Mouse (Mus musculus): Measurements from ENCODE around the gene Aldh3a1. TPM values are rescaled to one million over a fixed set of nuclear protein-coding genes. Genes with fewer than 3 reads are reported as not detected.
"Not testable (repeated sequence)": the region's sequence is repeated elsewhere in the genome, so short reads cannot be mapped to it uniquely, and the experiment has no call there.

Gene Aldh3a1
- total RNA-seq (2018; cell fraction: chromatin; rRNA removed): not detected
- total RNA-seq (2018; cell fraction: cytosol; rRNA removed): not detected
- total RNA-seq (2018; cell fraction: nucleus; rRNA removed): not detected
- polyA plus RNA-seq (2018): not detected in 3 replicates

DNA sequence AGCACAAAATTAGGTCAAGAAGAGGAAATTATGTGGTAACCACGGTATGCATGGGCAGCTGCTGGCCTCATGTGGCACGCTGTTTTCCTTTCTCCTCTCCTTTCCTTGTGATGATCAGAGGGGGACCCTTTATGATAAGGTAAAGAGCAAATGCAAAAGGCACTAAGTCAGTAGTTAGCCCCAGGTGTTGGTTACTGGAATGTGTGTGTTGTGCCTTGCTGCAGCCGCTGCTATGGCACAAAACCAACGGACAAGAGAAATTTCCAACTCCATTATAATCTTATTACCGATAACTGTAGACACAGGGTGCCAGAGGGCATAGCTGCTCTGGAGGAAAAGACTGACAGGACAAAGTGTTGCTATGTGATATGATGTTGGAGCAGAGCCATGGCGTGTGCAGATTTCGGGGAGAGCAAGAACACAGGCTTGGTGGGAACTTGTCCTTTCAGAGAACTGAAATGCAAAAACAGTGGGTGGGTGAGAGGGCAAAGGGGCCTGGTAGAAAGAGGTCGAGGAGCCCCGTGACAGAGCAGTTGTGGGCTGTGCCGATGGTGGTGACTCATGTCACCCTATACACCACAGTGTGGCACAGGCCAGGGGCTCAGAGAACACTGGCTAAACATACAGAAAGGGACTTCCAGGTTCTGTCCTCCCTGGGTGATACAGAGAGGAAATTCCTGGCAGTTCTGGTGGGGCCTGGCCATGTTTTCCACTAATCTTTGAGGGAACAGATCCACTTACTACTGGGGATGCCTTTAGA lies at the start of gene Aldh3a1:
Gene Aldh3a1, plus strand, starts transcription at position 51 of the 760 bp plus-strand sequence.
- 42% methylated on average over 9 of the region's 10 CpGs for WGBS (ENCODE audit: missing documents)
- Histone ChIP-seq H3K4me3 (ENCODE audit: inconsistent target) (no peak within 1 kb of the TSS), H3K27ac (no peak within 1 kb of the TSS), H3K36me3 (ENCODE audit: inconsistent target) (no peaks in the 10 kb centered on the region), H3K79me2 (ENCODE audit: inconsistent target) (no peaks in the 10 kb centered on the region)

DNA sequence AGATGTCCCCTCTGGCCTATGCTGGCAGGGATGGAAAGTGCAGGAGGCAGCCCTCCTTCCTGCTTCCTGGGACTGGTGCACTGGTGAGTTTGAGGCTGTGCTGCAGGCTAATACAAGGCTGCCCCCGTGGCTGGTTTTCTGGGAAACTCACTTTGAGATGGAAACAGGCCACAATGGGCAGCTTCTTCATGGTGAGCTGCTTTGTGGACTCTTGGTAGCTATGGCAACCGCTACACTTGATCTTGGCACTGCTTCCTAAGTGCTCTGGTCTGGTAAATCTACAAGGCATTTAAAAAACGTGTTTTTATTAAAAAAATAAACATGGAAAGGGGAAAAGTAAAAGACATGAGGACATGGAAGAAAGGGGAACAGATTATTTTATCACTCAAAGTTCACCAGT lies 49.2 kb upstream of the Aldh3a1 start:
- no peaks in the 10 kb centered on the region for H3K79me2 ChIP-seq (ENCODE audit: inconsistent target)
- no peak overlapping the region for H3K4me3 ChIP-seq (ENCODE audit: inconsistent target)
- no peak overlapping the region for H3K27ac ChIP-seq
- 87% methylated on average over 3 of the region's 3 CpGs for WGBS (ENCODE audit: missing documents)
- H3K36me3 ChIP-seq (ENCODE audit: inconsistent target): peaks cover 73% of the 10 kb centered on the region

DNA sequence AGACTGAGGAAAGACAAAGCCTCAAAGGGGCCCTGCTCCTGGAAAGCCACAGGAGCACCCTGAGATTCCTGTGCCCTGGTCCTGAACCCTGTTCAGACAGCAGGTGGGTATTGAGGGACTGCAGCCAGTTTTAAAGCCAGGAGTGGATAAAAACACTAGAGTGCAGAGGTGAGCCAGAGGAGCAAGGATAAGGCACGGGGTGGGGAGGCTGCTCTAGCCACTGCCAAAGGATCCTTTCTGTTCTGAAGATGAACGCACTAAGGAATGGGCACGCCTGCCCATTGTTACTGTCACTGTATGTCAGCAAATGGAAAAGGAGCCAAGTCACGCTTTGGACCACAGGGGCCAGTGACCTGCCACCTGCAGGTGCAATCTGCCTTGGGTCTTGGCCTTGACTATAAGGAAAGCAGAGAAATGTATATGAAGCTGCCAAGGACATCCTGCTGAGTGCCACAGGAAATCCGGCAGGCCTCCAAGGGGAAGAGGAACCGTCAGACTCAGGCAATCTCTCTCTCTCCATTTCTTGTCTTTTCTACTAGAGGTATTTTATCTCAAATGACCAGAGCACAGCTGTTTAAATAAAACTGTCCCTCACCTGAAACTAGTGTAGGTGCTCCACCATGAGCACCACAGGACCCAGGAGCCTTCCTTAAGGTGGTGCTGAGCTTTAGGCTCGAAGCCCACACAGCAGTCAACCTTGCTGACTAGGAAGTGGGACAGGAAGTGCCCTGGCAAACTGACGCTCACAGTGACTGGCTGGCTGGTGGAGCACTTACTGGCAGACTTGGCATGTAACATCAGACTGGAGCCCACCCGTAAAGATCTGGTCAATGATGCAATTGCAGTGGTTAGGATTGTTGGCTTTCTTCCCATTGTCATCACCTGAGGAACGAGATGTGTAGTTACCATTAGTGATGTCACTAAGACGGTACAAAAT lies 47.3 kb upstream of the Aldh3a1 start:
- H3K27ac ChIP-seq: peak overlapping the region; percentile 71
- H3K4me3 ChIP-seq (ENCODE audit: inconsistent target): no peak overlapping the region
- H3K36me3 ChIP-seq (ENCODE audit: inconsistent target): peaks cover 73% of the 10 kb centered on the region
- H3K79me2 ChIP-seq (ENCODE audit: inconsistent target): no peaks in the 10 kb centered on the region
- 9% methylated on average over 11 of the region's 11 CpGs for WGBS (ENCODE audit: missing documents)

DNA sequence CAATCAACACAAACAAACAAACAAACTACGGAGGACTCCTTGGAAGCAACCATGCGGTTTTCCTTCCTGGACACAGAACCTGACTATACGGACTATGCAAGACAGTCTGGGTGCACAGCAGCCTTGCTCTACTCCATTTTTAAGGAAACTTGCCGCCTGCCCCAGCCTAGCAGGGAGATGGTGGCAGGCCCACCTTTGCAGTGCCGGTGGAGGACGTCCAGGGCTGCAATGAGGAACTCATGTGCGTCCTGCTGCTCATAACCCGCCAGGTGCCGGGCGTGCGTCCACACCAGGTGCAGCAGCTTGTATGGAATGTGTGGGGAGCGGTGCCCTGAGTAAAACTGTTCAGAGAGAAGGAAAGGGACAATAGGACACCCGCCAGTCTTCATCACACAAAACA lies 46.2 kb upstream of the Aldh3a1 start:
- Histone ChIP-seq H3K79me2 (ENCODE audit: inconsistent target) (no peaks in the 10 kb centered on the region), H3K36me3 (ENCODE audit: inconsistent target) (peaks cover 79% of the 10 kb centered on the region), H3K27ac (no peak overlapping the region), H3K4me3 (ENCODE audit: inconsistent target) (no peak overlapping the region)
- WGBS (ENCODE audit: missing documents): 94% methylated on average over 13 of the region's 13 CpGs

DNA sequence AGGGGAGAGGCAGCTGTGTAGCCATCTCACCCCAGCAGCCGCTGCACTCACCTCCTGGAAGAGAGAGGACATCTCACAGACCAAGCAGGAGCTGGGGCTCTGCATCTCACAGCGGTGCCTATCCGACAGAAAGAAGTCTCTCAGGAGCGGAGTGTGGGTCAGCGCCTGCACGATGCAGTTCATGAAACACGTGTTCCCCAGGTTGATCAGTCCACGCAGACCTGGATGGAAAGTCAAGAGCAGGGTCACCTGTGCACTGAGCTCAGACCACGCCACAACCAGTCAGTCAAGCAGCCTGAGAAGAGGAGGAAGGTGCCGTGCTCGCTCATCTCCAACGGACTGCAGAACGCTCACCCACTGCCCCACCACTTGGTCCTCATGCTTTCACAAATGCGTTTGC lies 44.6 kb upstream of the Aldh3a1 start:
- H3K4me3 ChIP-seq (ENCODE audit: inconsistent target): no peak overlapping the region
- 96% methylated on average over 14 of the region's 14 CpGs for WGBS (ENCODE audit: missing documents)
- H3K36me3 ChIP-seq (ENCODE audit: inconsistent target): peaks cover 79% of the 10 kb centered on the region

DNA sequence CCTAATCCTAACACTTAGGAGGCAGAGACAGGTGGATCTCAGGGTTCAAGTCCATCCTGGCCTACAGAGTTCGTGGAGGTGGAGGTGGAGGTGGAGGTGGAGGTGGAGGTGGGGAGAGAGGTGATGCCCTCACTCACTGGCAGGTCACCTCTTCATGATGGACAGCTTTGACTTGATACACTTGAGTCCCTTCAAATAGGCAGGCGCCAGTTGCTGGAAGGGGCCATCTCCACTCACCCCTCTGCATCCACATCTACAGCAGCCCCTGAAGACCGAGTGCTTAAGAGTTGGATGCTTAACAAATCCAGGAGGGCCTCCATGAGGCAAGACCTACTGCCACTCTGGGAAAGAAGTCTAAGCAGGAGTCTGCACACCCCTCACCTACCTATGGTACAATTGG lies 44.0 kb upstream of the Aldh3a1 start:
- Histone ChIP-seq H3K79me2 (ENCODE audit: inconsistent target) (peaks cover 10% of the 10 kb centered on the region), H3K4me3 (ENCODE audit: inconsistent target) (no peak overlapping the region), H3K27ac (no peak overlapping the region), H3K36me3 (ENCODE audit: inconsistent target) (peaks cover 80% of the 10 kb centered on the region)
- 96% methylated on average over 3 of the region's 3 CpGs for WGBS (ENCODE audit: missing documents)

More for the DNA sequence above, 44.6 kb upstream of the Aldh3a1 start:
- H3K79me2 ChIP-seq (ENCODE audit: inconsistent target): peaks cover 4% of the 10 kb centered on the region
- no peak overlapping the region for H3K27ac ChIP-seq

DNA sequence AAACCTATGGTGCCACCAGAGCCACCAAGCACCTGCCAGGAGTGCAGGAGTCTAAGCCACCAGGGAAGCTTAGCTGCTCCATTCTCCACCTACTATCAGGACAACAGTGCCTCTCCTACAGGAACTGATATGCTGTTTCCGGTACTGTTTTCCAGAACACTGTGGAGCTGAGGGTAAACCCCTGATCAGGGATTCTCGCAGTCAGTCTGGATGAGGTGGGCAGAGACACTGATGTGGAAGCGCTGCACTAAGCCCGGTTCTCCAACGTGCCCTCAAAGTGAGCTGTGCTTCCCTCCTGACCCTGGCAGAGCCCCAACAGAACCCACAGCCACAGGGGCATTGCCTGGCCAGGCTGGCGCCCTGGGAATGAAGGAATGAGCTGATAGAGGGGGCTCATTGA lies 43.0 kb upstream of the Aldh3a1 start:
- peaks cover 75% of the 10 kb centered on the region for H3K36me3 ChIP-seq (ENCODE audit: inconsistent target)
- no peak overlapping the region for H3K4me3 ChIP-seq (ENCODE audit: inconsistent target)
- 77% methylated on average over 6 of the region's 6 CpGs for WGBS (ENCODE audit: missing documents)
- peaks cover 20% of the 10 kb centered on the region for H3K79me2 ChIP-seq (ENCODE audit: inconsistent target)
- H3K27ac ChIP-seq: no peak overlapping the region

DNA sequence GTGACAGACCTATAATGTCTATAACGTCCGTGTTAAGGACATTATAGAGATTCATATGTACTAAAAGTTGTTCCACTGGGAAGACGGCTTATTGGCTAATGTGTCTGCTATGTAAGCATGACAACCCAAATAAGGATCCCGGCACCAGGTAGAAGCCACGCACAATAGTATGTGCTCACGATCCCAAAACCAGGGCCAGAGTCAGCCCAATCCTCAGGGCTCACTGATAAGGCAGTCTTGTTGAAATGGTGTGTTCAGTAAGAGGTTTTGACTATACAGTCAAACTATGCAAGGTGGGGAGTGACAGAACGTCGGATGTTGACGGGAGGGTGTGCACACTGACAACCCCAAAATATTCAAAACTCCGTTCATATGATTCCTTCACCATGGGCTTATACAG lies 42.5 kb upstream of the Aldh3a1 start:
- Histone ChIP-seq H3K79me2 (ENCODE audit: inconsistent target) (peaks cover 25% of the 10 kb centered on the region), H3K36me3 (ENCODE audit: inconsistent target) (peaks cover 75% of the 10 kb centered on the region), H3K4me3 (ENCODE audit: inconsistent target) (no peak overlapping the region), H3K27ac (no peak overlapping the region)
- 94% methylated on average over 8 of the region's 10 CpGs for WGBS (ENCODE audit: missing documents)

DNA sequence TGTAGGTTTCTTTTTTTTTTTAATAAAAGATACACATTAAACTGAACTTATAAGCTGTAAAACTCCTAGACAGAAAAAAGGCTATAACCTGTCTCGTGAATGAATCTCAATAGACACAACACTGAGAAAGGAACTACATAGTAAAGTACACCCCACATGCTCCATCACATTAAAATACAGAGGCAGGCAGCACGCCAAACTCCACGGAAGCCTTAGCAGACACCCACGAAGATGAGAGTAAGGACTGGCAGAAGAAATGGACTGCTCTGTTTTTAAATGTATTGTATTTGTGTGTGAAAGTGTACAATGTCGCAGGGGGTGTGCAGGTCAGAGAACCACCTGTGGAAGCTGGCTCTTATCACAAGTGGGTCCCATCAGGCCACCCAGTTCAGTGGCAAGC lies 37.2 kb upstream of the Aldh3a1 start:
- peaks cover 31% of the 10 kb centered on the region for H3K36me3 ChIP-seq (ENCODE audit: inconsistent target)
- no peak overlapping the region for H3K27ac ChIP-seq
- peaks cover 73% of the 10 kb centered on the region for H3K79me2 ChIP-seq (ENCODE audit: inconsistent target)
- 87% methylated on average over 5 of the region's 5 CpGs for WGBS (ENCODE audit: missing documents)
- no peak overlapping the region for H3K4me3 ChIP-seq (ENCODE audit: inconsistent target)

DNA sequence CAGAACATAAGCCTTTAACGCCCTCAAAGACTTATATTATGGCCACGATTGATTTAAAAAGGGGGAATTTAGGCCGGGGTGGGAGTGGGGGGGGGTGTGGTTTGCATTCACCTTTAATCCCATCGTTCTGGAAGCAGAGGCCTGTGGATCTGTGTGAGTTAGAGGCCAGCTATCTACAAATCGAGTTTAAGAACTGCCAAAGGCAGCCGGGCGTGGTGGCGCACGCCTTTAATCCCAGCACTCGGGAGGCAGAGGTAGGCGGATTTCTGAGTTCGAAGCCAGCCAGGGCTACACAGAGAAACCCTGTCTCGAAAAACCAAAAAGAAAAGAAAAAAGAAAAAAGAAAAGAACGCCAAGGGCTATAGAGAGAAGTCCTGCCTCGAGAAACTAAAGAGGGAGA lies 33.9 kb upstream of the Aldh3a1 start:
- not testable (repeated sequence) for H3K27ac ChIP-seq; H3K36me3 ChIP-seq (ENCODE audit: inconsistent target)
- Histone ChIP-seq H3K4me3 (ENCODE audit: inconsistent target) (peak overlapping the region; percentile 67), H3K79me2 (ENCODE audit: inconsistent target) (peaks cover 62% of the 10 kb centered on the region)
- WGBS (ENCODE audit: missing documents): 62% methylated on average over 14 of the region's 15 CpGs

DNA sequence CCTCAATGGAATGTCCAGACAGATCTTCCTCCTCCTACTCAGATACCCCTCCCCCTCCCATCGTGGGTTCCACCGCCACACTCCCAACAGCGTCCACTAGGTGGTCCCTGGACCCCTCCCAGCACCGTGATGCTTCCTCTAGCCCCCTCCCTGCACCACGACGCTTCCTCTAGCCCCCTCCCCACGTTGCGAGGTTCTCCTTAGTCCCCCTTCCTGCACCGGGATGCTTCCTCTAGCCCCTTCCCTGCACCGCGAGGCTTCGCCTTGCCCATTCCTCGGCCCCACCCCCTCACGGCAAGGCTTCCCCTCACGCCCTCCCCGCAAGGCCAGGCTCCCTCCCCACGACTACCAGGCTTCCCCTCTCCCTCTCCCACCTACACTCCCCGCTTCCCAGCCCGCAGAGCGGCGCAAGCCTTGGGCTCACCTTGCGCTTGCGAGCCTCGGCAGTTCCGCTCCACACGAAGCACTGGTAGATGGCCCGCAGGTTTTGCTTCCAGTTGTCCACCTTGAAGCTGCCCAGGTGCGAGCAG lies 33.0 kb upstream of the Aldh3a1 start:
- H3K4me3 ChIP-seq (ENCODE audit: inconsistent target): peak overlapping the region; percentile 67
- H3K27ac ChIP-seq: peak overlapping the region; percentile 15; the same call in 1 of the 2 replicates
- no peaks in the 10 kb centered on the region for H3K36me3 ChIP-seq (ENCODE audit: inconsistent target)
- peaks cover 53% of the 10 kb centered on the region for H3K79me2 ChIP-seq (ENCODE audit: inconsistent target)
- WGBS (ENCODE audit: missing documents): under 1% methylated on average over 24 of the region's 28 CpGs

DNA sequence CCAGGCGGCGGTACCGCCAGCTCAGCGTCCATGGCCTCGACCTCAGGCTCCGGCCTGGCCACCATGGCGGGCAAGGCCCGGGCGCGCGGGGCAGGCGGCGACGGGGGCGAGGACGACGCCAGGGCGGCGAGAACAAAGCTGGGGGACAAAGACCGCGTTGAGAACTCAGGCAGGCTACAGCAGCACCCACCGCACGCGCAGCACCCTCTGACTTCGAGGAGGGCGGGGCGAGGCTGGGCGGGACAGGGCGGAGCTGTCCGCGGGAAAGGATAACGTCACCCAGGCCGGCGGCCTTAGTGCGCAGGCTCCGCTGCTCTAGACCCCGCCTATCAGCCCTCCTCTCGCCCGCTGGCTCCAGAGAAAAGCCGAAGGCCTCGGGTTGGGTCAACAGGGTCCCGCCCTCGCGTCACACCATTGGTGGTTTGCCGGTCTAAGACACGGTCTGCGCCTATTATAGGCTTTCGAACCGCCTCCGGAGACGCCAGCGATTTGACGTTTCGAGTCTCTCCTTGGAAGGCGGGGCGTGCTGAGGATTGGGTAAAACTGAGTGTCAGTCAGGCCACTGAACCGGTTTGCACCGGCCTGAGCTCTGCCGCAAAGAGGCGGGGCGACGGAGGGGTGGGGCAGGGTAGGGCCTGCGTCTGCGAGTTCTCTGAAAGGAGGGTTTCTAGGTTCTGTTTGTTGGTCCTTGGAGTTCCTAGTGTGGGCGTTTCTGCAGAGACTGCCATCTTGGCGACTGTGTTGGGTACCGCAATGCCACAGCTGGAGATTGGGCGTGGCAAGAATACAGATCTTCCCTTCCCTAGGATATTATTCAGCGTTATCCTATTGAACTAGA lies 32.3 kb upstream of the Aldh3a1 start, which contains the start of gene Usp22:
Gene Usp22, minus strand, starts transcription at position 235 of the 838 bp plus-strand sequence.
- H3K27ac ChIP-seq: peak within 1 kb of the TSS; percentile 34
- peak within 1 kb of the TSS; percentile 67 for H3K4me3 ChIP-seq (ENCODE audit: inconsistent target)
- H3K36me3 ChIP-seq (ENCODE audit: inconsistent target): no peaks in the 10 kb centered on the region
- WGBS (ENCODE audit: missing documents): under 1% methylated on average over 69 of the region's 69 CpGs
- peaks cover 46% of the 10 kb centered on the region for H3K79me2 ChIP-seq (ENCODE audit: inconsistent target)

DNA sequence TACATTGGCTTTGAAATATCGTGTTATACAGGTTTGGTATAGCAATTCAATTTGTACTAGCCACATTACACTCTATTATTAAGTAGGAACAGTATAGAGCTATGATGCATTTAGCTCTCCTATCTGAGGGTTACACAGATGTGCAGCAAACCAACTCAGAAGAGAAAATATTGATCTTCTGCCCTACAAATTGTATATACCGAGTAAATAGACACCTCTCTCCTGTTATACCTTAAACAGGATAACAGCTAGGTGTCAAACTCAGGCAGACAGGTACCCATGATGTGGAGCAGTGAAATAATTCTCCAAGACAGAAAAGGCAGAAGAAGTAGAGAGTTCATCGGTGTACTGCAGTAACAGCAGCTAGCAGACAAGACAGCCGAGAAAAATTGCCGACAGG lies 31.6 kb upstream of the Aldh3a1 start:
- H3K4me3 ChIP-seq (ENCODE audit: inconsistent target): no peak overlapping the region
- WGBS (ENCODE audit: missing documents): 80% methylated on average over 5 of the region's 5 CpGs
- H3K27ac ChIP-seq: peak overlapping the region; percentile 34
- H3K79me2 ChIP-seq (ENCODE audit: inconsistent target): peaks cover 39% of the 10 kb centered on the region
- H3K36me3 ChIP-seq (ENCODE audit: inconsistent target): no peaks in the 10 kb centered on the region

DNA sequence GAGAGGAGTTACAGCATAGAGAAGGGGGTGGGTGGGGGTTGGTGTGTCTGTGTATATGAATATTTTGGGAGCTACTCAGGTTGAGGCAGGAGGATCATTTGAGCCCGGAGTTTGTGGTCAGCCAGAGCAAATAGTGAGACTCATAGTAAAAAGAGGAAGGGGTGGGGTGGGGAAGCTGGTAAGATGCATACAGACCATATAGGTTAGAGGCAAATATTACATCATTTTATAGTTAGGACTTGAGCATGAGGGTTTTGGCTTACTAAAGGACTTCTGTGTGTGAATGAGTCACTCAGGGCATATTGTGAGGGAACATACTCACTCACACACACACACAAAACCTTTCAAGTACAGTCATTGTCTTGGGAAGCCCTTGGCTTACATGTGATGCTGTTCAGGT lies 31.0 kb upstream of the Aldh3a1 start:
- H3K36me3 ChIP-seq (ENCODE audit: inconsistent target): no peaks in the 10 kb centered on the region
- peaks cover 33% of the 10 kb centered on the region for H3K79me2 ChIP-seq (ENCODE audit: inconsistent target)
- no peak overlapping the region for H3K4me3 ChIP-seq (ENCODE audit: inconsistent target)
- WGBS (ENCODE audit: missing documents): 0% methylated on average over 1 of the region's 1 CpGs
- peak overlapping the region; percentile 34 for H3K27ac ChIP-seq
